Mouse (Mus musculus) B cell, adult (primary cell): ENCODE measurements around the gene Olfr282. TPM values are rescaled to one million over a fixed set of nuclear protein-coding genes. Genes with fewer than 3 reads are reported as not detected.

Source experiments
- total RNA-seq: library from RNA; stranded (reverse); gene quantifications from 4 replicates; pipeline ENCODE4 v1.2.4, GENCODE M21; 2023; ENCODE audit not compliant: inconsistent age

The Olfr282 gene
- total RNA-seq, result not detected in 4 replicates

DNA sequence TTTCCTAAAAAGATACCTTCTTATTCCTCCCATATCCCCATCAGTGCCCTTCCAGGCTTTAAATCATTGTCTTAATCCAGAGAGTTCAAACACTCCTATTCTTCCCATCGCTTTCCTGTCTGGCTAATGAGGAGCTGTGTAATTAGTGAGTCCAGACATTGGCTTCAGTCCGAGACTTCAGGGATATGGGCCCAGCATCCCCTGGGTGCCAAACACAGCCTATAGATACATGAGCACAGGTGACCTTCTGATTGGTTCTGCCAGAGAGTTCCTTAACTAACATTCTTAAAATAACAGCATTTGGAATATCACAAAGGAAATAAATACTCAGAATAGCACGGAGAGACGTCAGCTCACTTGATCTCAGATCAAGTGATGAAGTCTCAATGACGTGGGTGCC lies at the start of gene Olfr282:
TSS of gene Olfr282 (plus strand) at position 301 of the 400 bp plus-strand sequence.

DNA sequence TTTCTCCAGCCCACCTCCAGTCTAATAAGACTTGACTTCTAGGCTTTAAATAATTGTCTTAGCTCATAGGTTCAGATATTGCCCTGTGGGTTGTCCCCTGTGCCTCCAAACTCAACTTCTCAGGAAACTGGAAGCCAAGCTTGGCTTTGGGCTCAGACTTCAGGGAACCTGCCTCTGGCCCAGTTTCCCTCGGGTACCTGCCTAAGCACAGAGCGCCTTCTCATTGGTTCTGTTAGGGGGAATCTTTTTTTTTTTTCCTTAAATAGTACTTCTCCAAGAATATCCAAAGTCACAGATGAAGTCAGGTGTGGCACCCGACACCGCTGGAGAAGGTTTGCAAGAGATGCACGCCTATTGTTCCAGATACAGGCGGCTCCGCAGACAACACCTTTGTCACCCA lies 21.3 kb downstream of the Olfr282 start, which contains the start of gene Olfr281:
TSS of gene Olfr281 (plus strand) at position 301 of the 400 bp plus-strand sequence.

DNA sequence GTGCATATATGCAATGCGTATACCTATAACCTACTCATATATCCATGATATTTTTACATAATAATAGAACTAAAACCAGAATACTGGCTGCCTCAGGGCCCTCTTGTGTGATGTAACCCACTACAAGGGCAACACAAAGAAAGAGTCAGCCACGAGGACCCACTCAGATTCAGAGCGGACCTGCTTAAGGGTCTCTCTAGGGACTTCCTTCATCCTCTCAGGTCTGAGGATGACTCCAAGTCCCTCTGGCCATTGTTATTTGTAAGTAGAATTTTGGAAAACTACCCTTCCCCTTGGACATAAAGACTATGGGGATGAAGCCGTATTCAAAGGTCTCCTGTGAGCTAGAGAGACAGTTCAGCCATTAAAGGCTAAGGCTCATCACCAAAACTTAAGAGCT lies 38.6 kb downstream of the Olfr282 start, which contains the start of gene OR5BS1P:
TSS of gene OR5BS1P (plus strand) at position 301 of the 400 bp plus-strand sequence.

DNA sequence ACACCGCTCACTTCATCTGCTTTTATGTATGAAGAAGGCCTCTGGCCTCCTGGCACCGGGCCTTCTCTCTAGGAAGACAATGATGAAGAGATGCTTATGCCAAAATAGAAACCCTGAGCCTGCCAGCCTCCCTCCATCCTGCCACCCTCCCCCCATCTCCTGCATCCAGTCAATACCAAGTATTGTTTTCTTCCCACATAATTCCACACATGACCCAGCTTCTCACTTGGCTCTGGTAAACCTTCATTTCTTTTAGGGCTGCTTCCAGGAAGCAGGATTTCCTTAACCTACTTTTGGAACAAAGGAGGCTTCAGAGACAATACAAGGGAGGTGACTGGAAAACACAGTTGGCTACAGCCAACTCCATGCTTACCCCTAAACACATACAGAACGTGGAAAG lies 51.7 kb downstream of the Olfr282 start, which contains the start of gene Lalba:
TSS of gene Lalba (minus strand) at position 21 of the 400 bp plus-strand sequence.

Other genes with a start within 250 kb of the Olfr282 start
- not detected in 4 replicates for gene Olfr288, start 235.7 kb upstream of the Olfr282 start, total RNA-seq
- gene Gm44579, start 210.2 kb upstream of the Olfr282 start, total RNA-seq, result not detected in 4 replicates
- not detected in 4 replicates for gene Olfr287, start 210.2 kb upstream of the Olfr282 start, total RNA-seq
- gene Olfr286, start 196.8 kb upstream of the Olfr282 start, total RNA-seq, result not detected in 4 replicates
- not detected in 4 replicates for gene H1fnt, start 173.9 kb upstream of the Olfr282 start, total RNA-seq
- gene Zfp641, start 135.1 kb upstream of the Olfr282 start, total RNA-seq, result not detected in 4 replicates
- gene Olfr285, start 113.9 kb upstream of the Olfr282 start, total RNA-seq, result not detected in 4 replicates
- not detected in 4 replicates for gene Olfr284, start 90.2 kb upstream of the Olfr282 start, total RNA-seq
- not detected in 4 replicates for gene Olfr283, start 50.3 kb upstream of the Olfr282 start, total RNA-seq
- gene Olfr281, start 21.4 kb downstream of the Olfr282 start, total RNA-seq, result not detected in 4 replicates
- gene OR5BS1P, start 38.7 kb downstream of the Olfr282 start, total RNA-seq, result not detected in 4 replicates
- 0.93 TPM in 1 of 4 replicates, not detected in the others for gene Lalba, start 51.5 kb downstream of the Olfr282 start, total RNA-seq
- not detected in 4 replicates for gene Olfr279, start 61.2 kb downstream of the Olfr282 start, total RNA-seq
- gene Kansl2, start 103.0 kb downstream of the Olfr282 start, total RNA-seq, result 70.2 to 77.7 TPM (median 72.9 TPM) in 4 replicates
- gene Ccnt1, start 139.7 kb downstream of the Olfr282 start, total RNA-seq, result 128 to 168 TPM (median 160 TPM) in 4 replicates
- not detected in 4 replicates for gene 4930415O20Rik, start 139.8 kb downstream of the Olfr282 start, total RNA-seq
- gene Adcy6, start 178.9 kb downstream of the Olfr282 start, total RNA-seq, result 1.5 to 2.6 TPM (median 2.3 TPM) in 4 replicates
- gene Cacnb3, start 199.6 kb downstream of the Olfr282 start, total RNA-seq, result not detected in 4 replicates
- gene Ddx23, start 231.7 kb downstream of the Olfr282 start, total RNA-seq, result 129 to 154 TPM (median 140 TPM) in 4 replicates
- gene Rnd1, start 246.2 kb downstream of the Olfr282 start, total RNA-seq, result 0.63 to 1.6 TPM in 2 of 4 replicates, not detected in the others